Mouse (Mus musculus) cerebellum, adult 2 months (tissue): ENCODE measurements around the gene Tsen34.

Experiments used
- CTCF ChIP-seq: fragments of 200-500 bp; IDR thresholded peaks from 2 replicates; pipeline ENCODE4 v1.5.1; 2011; ENCODE audit warnings: low read depth, mild to moderate bottlenecking, control low read depth, low read length, moderate library complexity, borderline replicate concordance; ENCODE audit not compliant: insufficient read depth
- POLR2A ChIP-seq: fragments of 200-500 bp; IDR thresholded peaks from 2 replicates; pipeline ENCODE4 v1.6.1; 2011; ENCODE audit warnings: low read length, control low read depth, borderline replicate concordance; ENCODE audit not compliant: insufficient read depth

GRCm38 (mm10) chr7:3675228-3675548 is 17.5 kb upstream of the Tsen34 start:
- no peak for TF ChIP-seq CTCF
- no peak for TF ChIP-seq POLR2A
